Mouse (Mus musculus): ENCODE data around the gene Plekho2. TPM values are rescaled to one million over a fixed set of nuclear protein-coding genes. Genes with fewer than 3 reads are reported as not detected.

The Plekho2 gene
- polyA plus RNA-seq, 1 experiment, result 55.8 TPM

GRCm38 (mm10) chr9:65502721-65503505, 76.9 kb downstream of the Plekho2 start:
- DNase-seq (ENCODE audit: low read depth in 1 of 2, low spot score in 2 of 2), result no peak
- 87% methylated on average over 21 of the region's 21 CpGs for WGBS

More at GRCm38 (mm10) chr9:65502721-65503505, 76.9 kb downstream of the Plekho2 start:
- no peaks in the 10 kb centered on the region for H3K36me3 ChIP-seq (ENCODE audit: control insufficient read depth, insufficient read depth, low read length)
- H3K27me3 ChIP-seq (ENCODE audit: control insufficient read depth, insufficient read depth, low read length), result no peaks in the 10 kb centered on the region
- no peaks in the 10 kb centered on the region for H3K4me1 ChIP-seq (ENCODE audit: control insufficient read depth, insufficient read depth, insufficient read length)
- TF ChIP-seq CTCF (IDR thresholded peaks at IDR 0.05; ENCODE audit: extremely low read depth, insufficient read depth, insufficient read length, insufficient replicate concordance) (no peak), POLR2A (IDR thresholded peaks at IDR 0.05; ENCODE audit: low read depth, low read length) (no peak)
- no peak overlapping the region for H3K4me3 ChIP-seq (ENCODE audit: extremely low read depth, insufficient read depth, insufficient read length)
- no peak overlapping the region for H3K27ac ChIP-seq (ENCODE audit: insufficient read depth, low read length)

Other genes with a start within 250 kb of the Plekho2 start
- 9.9 and 15.7 TPM in 2 replicates for gene Pdcd7, start 233.9 kb downstream of the Plekho2 start, polyA plus RNA-seq (2012; rRNA removed)
- gene Ubap1l, start 219.0 kb downstream of the Plekho2 start, polyA plus RNA-seq (2012; rRNA removed), result 0.41 and 0.54 TPM in 2 replicates
- gene Kbtbd13, start 188.4 kb downstream of the Plekho2 start, polyA plus RNA-seq (2012; rRNA removed), result 0.05 TPM in 2 replicates
- gene Rasl12, start 181.5 kb downstream of the Plekho2 start, polyA plus RNA-seq (2012; rRNA removed), result 4.5 and 4.8 TPM in 2 replicates
- gene Slc51b, start 157.1 kb downstream of the Plekho2 start, polyA plus RNA-seq (2012; rRNA removed), result not detected in 2 replicates
- 7.8 and 9.5 TPM in 2 replicates for gene Mtfmt, start 144.3 kb downstream of the Plekho2 start, polyA plus RNA-seq (2012; rRNA removed)
- gene Spg21, start 119.1 kb downstream of the Plekho2 start, polyA plus RNA-seq (2012; rRNA removed), result 14.1 TPM in 2 replicates
- 0.11 and 0.14 TPM in 2 replicates for gene Ankdd1a, start 59.8 kb downstream of the Plekho2 start, polyA plus RNA-seq (2012; rRNA removed)
- gene Pif1, start 7.1 kb upstream of the Plekho2 start, polyA plus RNA-seq (2012; rRNA removed), result 4.3 and 6.4 TPM in 2 replicates
- gene Rbpms2, start 49.6 kb upstream of the Plekho2 start, polyA plus RNA-seq (2012; rRNA removed), result 13.9 and 17.9 TPM in 2 replicates
- 48.0 and 54.2 TPM in 2 replicates for gene Oaz2, start 88.0 kb upstream of the Plekho2 start, polyA plus RNA-seq (2012; rRNA removed)
- 3.5 and 3.8 TPM in 2 replicates for gene Zfp609, start 247.5 kb upstream of the Plekho2 start, polyA plus RNA-seq (2012; rRNA removed)

Data from spleen, adult 2 months (tissue).